Mouse (Mus musculus) urinary bladder, adult 18-20 months (tissue): Measurements from ENCODE around the gene Prr12.
A peak's percentile ranks its signal among the peaks of the same experiment; 100 is the strongest.

Experiments used
- DNase-seq, 2 experiments: peaks; one replicate each; pipeline ENCODE4 v3.0.0; 2022; ENCODE audit warnings: low spot score in 2 of 2, mixed read lengths in 2 of 2

Prr12 gene

DNA sequence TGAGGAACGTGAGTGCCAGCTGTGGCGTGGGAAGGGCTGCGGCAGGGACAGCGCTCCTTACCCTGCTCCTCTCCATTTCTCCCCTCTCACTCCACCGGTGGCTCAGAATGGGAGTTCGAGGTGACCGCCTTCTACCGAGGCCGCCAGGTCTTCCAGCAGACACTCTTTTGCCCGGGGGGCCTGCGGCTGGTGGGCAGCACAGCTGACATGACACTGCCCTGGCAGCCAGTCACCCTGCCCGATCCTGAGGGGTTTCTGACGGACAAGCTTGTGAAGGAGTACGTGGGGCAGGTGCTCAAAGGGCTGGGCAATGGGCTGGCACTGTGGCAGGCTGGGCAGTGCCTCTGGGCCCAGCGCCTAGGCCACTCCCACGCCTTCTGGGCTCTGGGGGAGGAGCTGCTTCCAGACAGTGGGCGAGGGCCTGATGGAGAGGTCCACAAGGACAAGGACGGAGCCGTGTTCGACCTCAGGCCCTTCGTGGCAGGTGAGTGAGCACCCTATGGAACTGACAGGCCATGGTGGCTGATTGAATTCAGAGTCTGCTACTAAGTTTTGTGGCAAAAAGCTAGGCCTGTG is 52.1 kb downstream of the Prr12 start:
- no peak for DNase-seq

DNA sequence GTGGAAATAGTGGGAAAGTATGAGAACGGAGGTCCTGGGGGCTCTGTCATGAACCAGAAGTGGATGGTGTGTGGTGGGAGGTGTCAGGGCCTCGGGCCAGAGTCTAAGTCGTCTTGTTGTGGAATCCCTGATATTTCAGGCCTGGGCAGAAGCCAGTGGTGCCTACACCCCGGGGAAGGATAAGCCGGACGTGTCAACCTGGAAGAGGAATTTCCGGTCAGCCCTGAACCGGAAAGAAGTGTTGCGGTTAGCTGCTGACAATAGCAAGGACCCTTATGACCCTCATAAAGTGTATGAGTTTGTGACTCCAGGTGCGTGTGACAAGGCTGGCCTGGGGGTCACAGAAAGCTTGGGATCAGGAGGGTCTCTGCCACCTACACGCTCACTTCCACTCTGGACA is 52.9 kb downstream of the Prr12 start:
- DNase-seq = no peak

DNA sequence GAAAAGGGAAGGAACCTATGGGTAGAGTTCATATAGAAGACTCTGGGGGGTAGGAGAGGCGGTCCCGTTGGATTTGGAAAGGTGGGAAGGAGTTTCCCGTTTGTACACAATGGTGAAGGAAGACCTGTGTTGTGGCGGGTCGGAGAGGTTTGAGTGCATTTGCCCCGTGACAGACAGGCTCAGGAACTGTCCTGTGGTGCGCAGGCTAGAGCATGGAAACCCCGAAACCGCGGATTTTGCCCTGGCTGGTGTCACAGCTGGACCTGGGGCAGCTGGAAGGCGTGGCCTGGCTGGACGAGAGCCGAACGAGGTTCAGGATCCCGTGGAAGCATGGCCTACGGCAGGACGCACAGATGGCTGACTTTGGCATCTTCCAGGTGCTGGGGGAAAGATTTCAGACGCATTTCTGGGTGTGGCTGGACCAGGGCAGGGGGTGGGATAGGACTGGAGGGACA is 54.2 kb downstream of the Prr12 start, which contains the start of gene Bcl2l12:
TSS of gene Bcl2l12 (minus strand) at position 212 of the 455 bp plus-strand sequence.
- peak in 1 of 2 experiments; percentile 37 for DNase-seq

GRCm38 (mm10) chr7:44997940-44998428 is 54.7 kb downstream of the Prr12 start:
- DNase-seq = no peak

GRCm38 (mm10) chr7:44997231-44997939 is 55.3 kb downstream of the Prr12 start, which contains the start of gene Irf3:
Gene Irf3 (plus strand): TSS chr7:44997648.
- peak; percentile 93 to 96 for DNase-seq

DNA sequence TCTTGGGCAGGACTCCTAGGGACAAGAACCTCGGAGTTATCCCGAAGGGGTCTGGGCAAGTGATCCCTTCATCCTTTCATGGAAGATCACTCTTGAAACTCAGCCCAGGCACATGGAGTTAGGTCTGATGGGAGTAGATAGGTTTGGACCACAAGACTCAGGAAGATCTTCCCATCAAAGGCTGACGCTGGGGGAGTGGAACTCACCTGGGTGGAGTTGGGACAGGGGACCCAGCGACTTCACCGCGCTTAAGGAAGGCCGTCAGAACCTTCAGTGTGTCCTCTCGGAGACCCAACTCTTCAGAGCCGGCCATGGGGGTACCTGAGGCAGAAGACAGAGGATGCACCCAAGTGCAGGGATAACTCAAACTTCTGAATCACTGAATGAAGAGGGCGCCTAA is 56.0 kb downstream of the Prr12 start:
- no peak for DNase-seq

- peak in 1 of 2 experiments; percentile 76 for DNase-seq
Measured at GRCm38 (mm10) chr7:44986879-44987718, 65.6 kb downstream of the Prr12 start.

DNA sequence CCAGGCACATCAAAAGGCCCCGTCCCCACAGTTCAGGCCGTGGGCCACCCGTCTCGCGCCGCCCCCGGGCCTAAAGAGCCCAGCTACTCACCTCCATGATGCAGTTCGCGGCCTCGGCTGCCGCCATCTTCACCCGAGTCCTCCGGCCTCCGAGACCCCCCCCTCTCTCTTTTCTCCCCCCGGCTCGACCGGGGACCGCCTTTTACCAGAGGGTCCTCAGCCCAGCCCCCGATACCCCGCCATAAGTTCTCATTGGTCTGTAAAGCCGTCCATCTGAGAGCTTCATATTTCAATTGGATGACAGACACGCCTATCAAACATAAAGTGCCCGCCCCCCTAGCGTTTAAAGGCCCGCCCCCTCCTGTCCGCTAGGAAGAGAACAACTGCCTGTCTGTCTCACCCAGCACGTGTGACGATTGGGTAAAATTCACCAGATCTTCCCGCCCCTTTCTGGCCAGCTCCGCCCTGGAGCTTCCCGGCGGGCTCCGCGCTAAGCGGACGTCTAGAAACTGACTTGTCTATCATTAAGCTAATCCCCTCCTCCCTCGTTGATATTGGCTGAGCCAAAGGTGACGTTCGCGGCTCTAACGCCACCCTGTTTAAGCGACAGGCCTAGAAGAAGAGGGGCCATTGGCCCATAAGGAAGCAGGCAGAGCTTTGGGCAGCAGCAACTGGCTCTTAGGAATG is 66.3 kb downstream of the Prr12 start, which contains the start of gene Prmt1:
TSS of gene Prmt1 (minus strand) at position 377 of the 687 bp plus-strand sequence.
- peak; percentile 90 to 98 for DNase-seq

GRCm38 (mm10) chr7:44985595-44986191 is 67.0 kb downstream of the Prr12 start:
- peak in 1 of 2 experiments; percentile 42 for DNase-seq

DNA sequence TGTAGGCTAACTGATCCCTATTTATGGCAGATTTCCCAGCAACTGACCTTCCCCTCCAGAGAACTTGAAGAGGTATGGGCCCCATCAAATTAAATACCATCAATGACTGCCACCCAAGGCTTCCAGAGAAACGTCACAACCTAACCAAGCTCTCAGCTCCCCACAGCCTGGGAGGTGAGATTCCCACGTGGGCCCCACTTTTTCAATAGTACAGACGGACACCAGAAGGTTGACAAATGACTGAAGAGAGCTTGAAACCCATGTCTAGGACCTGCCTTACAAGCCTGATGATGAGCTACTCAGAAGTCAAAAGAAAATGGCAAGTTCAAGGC is 67.9 kb downstream of the Prr12 start:
- DNase-seq = no peak

GRCm38 (mm10) chr7:44983944-44984832 is 68.5 kb downstream of the Prr12 start:
- no peak for DNase-seq

DNA sequence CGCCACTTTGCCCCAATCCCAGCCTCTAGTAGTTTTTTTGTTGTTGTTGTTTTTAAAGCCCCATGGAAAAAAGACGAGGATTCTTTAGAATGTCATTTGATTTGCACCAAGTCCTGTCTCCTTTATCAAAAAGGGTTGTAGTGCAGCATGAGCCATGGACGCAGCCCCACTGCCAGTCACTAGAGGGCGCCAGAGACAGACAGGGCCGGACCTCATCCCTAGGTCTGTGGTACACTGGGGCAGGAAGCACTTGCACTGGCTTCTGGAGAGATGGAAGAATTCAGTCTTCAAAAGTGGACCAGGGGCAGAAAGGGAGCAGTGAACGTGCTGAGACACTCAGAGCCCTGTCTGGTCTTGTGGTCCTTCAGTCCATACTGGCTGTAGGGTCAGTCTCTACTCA is 69.6 kb downstream of the Prr12 start:
- peak; percentile 72 to 81 for DNase-seq

DNA sequence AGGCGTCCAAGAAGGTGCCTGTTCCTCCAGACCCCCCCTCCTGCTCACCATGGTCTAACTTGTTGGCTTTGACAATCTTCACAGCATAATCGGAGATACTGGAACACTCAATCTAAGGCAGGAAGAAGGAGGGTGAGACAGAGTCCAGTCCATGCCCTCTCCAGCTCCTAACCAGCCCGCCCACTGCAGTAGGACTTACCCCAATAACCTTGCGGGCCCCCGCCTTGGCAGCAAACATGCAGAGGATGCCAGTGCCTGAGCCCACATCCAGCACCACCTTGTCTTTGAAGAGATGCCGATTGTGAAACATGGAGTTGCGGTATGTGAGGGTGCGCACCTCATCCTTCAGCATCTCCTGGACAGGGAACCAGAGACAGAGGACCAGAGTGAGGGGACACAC is 71.1 kb downstream of the Prr12 start:
- no peak for DNase-seq

DNA sequence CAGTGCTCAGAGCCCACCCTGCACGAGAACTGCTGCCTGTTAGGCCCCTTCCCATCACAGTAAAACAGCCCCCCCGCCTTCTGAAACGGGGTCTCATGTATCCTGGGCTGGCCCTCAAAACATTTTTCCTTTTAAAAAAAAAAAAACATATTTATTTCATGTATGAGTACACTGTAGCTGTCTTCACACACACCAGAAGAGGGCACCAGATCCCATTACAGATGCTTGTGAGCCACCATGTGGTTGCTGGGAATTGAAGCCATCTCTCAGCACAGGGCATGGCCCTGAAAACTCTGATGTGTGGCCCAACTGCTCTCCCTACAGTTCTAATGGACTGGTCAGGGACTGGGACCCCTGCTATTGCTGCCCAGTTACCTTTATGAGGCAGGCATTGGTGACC is 74.4 kb downstream of the Prr12 start:
- no peak for DNase-seq
